Mouse (Mus musculus): ENCODE measurements around the gene Blmh.

Gene Blmh

GRCm38 (mm10) chr11:76924759-76925236 lies at the start of gene Blmh:
Gene Blmh (plus strand): TSS chr11:76924809.
- DNase-seq = no peak

DNA sequence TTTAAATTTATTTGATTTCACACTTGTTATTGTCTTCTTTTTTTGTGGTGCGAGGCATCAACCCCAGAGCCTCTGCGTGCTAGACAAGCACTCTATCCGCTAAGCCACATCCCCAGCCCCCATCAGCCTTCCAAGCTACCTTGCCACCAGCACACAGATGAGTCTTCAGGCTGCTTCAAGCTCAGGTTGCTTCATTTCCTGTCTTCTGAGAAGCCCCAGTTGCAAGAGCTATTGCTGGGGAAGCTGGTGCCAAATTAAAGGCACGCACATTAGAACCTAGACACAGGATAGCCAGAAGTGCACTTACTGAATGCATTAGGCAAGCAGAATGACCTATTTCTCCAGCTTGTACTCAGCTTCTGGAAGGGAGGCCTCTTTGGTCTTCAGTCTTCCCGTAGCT lies 44.8 kb upstream of the Blmh start:
- no peak for DNase-seq

GRCm38 (mm10) chr11:76884451-76884850 lies 40.2 kb upstream of the Blmh start:
- no peak for DNase-seq

- DNase-seq = peak; percentile 59
These were observed 35.1 kb upstream of the Blmh start for GRCm38 (mm10) chr11:76889339-76890164.

DNA sequence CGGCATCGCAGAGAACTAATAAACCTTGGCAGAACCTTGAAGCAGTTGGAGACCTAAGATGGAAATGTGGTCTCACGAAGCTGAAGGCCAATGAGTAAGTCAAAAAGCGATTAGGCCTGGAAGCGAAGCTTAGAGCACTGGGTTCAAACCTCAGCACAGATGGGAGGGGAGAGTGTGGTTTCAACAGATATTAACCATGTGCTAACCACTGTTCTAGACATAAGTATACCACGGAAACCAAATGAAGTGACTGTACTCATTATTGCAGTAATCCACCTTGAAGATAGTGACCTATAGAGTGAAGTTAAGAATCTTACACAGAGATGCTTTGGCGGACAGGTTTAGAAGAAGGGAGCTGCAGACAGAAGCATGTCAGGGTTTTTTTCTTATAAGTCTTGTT lies 33.4 kb upstream of the Blmh start:
- no peak for DNase-seq

GRCm38 (mm10) chr11:76891738-76892349 lies 32.8 kb upstream of the Blmh start:
- DNase-seq = no peak

GRCm38 (mm10) chr11:76892972-76893371 lies 31.6 kb upstream of the Blmh start:
- no peak for DNase-seq

DNA sequence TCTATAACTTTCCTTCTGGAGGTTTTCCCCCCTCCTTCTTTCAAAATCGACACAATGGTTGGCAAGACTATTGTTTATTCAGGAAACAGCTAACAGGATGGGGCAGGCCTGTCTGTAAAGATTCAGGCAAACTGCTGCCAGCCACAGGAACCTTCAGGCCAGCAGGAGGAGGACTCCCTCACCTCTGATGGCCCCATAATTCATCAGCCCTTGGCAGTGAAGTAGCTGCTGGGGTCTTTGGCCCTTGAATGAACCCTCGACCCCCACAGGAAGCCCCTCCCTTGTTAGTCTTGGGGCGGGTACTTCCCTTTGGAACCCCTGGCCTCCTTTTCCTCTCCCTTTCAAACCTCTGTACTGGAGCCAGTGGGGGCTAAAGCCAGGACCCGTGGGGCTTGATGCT lies 31.0 kb upstream of the Blmh start:
- DNase-seq = peak; percentile 79

- peak; percentile 57 for DNase-seq
These were observed 30.4 kb upstream of the Blmh start for GRCm38 (mm10) chr11:76894240-76894639.

GRCm38 (mm10) chr11:76896360-76896759 lies 28.2 kb upstream of the Blmh start:
- no peak for DNase-seq

- DNase-seq = no peak
These were observed 27.5 kb upstream of the Blmh start for GRCm38 (mm10) chr11:76897126-76897525.

DNA sequence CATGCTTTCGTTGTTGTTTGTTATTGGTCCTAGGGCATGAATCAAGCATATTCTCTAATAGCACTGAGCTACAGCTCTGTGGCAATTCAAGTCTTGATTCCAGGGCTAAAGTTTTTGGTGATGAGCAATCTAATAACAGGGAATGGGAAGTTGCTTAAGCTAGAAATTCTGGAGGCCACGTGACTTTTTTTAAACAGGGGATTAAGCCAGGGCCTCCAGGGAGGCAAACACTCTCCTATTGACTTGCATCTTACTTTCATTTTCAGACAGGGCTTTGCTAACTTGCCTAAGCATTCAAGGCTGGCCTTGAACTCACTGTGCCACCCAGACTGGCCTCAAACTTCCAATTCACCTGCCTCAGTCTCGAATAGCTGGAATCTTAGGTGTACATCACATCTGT lies 26.7 kb upstream of the Blmh start:
- no peak for DNase-seq

DNA sequence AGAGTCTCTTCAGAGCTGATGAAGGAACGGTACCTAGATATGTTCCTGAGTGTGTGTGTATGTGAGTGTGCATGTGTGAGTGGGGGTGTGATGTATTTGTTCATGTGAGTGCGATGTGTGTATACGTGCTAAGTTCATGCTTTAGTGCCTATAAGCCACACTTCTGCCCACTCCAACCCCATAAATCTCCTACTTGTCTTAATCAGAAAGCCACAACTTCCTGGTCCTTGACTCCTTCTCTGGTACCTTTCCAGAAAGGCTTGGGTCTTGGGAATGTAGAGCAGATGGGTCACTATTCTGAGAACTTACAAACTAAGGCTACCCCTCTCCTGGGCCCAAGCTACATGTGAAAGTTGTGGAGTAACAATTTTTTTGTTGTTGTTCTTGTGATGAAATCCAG lies 25.9 kb upstream of the Blmh start:
- no peak for DNase-seq

- DNase-seq = peak; percentile 66
These were observed 24.6 kb upstream of the Blmh start for GRCm38 (mm10) chr11:76899758-76900738.

DNA sequence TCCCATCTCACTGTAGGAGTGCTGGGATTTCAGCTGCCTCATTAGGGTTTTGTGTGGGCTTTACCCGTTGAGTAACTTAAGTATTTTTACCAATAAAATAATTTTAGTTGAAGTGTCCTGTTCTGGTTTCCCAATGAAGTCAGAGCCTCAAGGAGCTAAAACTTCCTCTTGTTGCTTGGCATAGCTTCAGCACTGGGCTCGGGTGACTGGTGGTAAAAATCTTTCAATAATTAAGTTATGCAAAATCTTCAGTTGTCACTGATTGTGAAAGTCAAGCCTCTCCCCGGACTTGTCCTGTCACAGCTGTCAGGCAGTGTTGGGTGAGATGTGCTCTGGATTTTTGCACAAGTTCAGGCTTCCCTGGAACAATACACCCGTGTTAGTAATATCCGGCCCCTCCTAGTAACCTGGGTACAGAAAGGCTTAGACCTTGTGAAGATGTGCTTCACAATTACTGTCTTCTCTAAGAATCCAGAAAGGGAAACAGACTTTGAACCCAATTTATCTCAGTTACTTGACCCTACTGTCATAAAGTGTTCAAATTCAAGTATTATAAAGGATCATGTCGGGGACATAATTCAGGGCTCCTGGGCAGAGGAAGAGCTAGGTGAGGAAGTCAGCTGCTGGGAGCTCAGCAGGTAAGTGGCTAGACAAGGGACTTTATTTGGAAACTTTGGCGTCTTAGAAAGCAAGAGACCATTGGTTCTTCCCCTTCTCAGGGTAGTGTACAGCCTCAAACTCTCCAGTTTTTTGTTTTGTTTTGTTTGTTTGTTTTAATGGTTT lies 22.8 kb upstream of the Blmh start, which contains the start of gene Tmigd1:
Gene Tmigd1 (plus strand): TSS at position 581 of the 783 bp plus-strand sequence.
- no peak for DNase-seq

DNA sequence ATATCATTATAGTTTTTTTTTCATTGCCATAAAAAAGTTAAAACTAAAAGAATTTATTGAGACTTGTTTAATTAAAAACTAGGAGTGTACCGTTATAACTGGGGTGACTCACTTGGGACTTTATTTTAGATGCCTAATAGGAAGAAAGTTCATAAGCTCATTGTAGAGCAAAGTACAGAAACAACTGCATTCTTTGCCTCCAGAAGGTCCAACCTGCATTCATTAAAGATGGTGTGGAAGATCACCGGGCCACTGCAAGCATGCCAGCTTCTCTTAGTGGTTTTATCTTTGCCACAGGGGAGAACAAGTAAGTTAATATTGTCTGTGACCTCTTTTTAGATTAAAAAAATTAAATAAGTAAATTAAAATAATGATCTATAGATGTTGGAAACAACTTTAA lies 20.3 kb upstream of the Blmh start:
- no peak for DNase-seq

GRCm38 (mm10) chr11:76908651-76909050 lies 16.0 kb upstream of the Blmh start:
- DNase-seq = no peak

DNA sequence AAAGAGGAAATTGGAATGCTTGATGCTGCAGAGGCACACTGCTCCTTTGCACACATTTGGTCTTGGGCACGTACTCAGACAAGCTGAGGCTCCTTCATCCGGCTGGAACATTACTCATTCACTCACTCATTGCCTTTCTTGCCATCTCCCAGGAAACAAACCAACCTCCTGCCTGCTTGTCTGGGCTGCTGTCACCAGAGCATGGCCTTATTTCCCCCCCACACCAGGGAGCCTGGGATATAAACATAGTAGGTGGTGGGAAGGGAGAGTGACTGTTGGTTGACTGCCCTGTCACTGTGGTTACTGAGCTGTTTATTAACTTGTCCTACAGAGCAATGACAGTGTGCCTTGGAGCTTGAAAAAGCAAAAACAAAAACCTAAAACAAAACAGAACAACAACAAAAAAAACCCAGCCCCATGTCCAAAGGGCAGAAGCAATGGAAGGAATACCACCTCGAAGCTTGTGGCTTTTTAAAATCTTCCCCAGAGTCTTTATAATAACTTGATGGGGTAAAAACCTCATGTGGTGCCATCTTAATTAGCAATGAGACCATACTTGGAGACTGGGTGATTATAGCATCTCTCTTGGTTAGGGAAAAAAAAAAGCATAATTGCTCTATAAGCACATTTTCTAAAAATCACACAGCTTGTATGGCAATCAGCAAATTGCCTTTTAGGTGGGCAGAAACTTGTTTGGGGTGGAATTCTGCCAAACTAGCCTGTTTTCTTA lies 13.1 kb upstream of the Blmh start:
- peak; percentile 86 for DNase-seq

- DNase-seq = peak; percentile 68
These were observed 12.6 kb upstream of the Blmh start for GRCm38 (mm10) chr11:76912055-76912395.

GRCm38 (mm10) chr11:76914366-76914765 lies 10.2 kb upstream of the Blmh start:
- no peak for DNase-seq

- no peak for DNase-seq
These were observed 7.9 kb upstream of the Blmh start for GRCm38 (mm10) chr11:76916539-76917229.

All from kidney, adult 11 months (tissue).